Mouse (Mus musculus) cortical plate, adult 2 months (tissue): ENCODE measurements around the gene Kcnma1. TPM values are rescaled to one million over a fixed set of nuclear protein-coding genes. Genes with fewer than 3 reads are reported as not detected.

Source experiments
- H3K27ac ChIP-seq: fragments of 200-500 bp; 2 replicates; pipeline ENCODE4 v1.5.1; 2012; ENCODE audit warnings: low read length, control low read depth, inconsistent platforms; ENCODE audit not compliant: insufficient read depth
- H3K4me1 ChIP-seq: fragments of 200-500 bp; 2 replicates; pipeline ENCODE4 v1.6.1; 2011; ENCODE audit warnings: low read length; ENCODE audit not compliant: control insufficient read depth, insufficient read depth
- H3K4me3 ChIP-seq: fragments of 200-500 bp; 2 replicates; pipeline ENCODE4 v1.5.1; 2011; ENCODE audit warnings: mild to moderate bottlenecking, low read length, control low read depth; ENCODE audit not compliant: insufficient read depth
- CTCF ChIP-seq: fragments of 200-500 bp; IDR thresholded peaks from 2 replicates; pipeline ENCODE4 v1.5.1; 2011; ENCODE audit warnings: mild to moderate bottlenecking, control low read depth, low read length; ENCODE audit not compliant: insufficient read depth; ENCODE audit errors: extremely low read depth
- POLR2A ChIP-seq: fragments of 200-500 bp; IDR thresholded peaks from 2 replicates; pipeline ENCODE4 v1.6.1; 2011; ENCODE audit warnings: mild to moderate bottlenecking, low read length, control low read depth; ENCODE audit not compliant: insufficient read depth; ENCODE audit errors: extremely low read depth
- polyA plus RNA-seq: library from polyadenylated mRNA; depleted of rRNA; stranded (reverse); fragments of >200 nt; gene quantifications from 2 replicates; pipeline ENCODE4 v1.2.3, GENCODE M21; 2012

The Kcnma1 gene
- polyA plus RNA-seq, 1 experiment: 57.9 TPM

GRCm38 (mm10) chr14:23390768-23391167 is 623.5 kb downstream of the Kcnma1 start:
- TF ChIP-seq POLR2A (no peak), CTCF (no peak)
- Histone ChIP-seq H3K4me3 (no peak overlapping the region), H3K27ac (no peak overlapping the region), H3K4me1 (no peaks in the 10 kb centered on the region)

- H3K4me3 ChIP-seq: no peak overlapping the region
- H3K4me1 ChIP-seq: no peaks in the 10 kb centered on the region
- no peak for TF ChIP-seq POLR2A
- TF ChIP-seq CTCF: no peak
- no peak overlapping the region for H3K27ac ChIP-seq
Measured at GRCm38 (mm10) chr14:23390161-23390560, 624.1 kb downstream of the Kcnma1 start.

- no peak overlapping the region for H3K4me3 ChIP-seq
- no peak overlapping the region for H3K27ac ChIP-seq
- TF ChIP-seq POLR2A: no peak
- no peak for TF ChIP-seq CTCF
- no peaks in the 10 kb centered on the region for H3K4me1 ChIP-seq
Measured at GRCm38 (mm10) chr14:23386786-23387185, 627.5 kb downstream of the Kcnma1 start.

- H3K4me1 ChIP-seq: no peaks in the 10 kb centered on the region
- no peak overlapping the region for H3K4me3 ChIP-seq
- H3K27ac ChIP-seq: no peak overlapping the region
- TF ChIP-seq POLR2A (no peak), CTCF (no peak)
Measured at GRCm38 (mm10) chr14:23385776-23386608, 628.3 kb downstream of the Kcnma1 start.

- no peak overlapping the region for H3K4me3 ChIP-seq
- no peaks in the 10 kb centered on the region for H3K4me1 ChIP-seq
- TF ChIP-seq CTCF (no peak), POLR2A (no peak)
- no peak overlapping the region for H3K27ac ChIP-seq
Measured at GRCm38 (mm10) chr14:23378351-23379087, 635.8 kb downstream of the Kcnma1 start.

- Histone ChIP-seq H3K4me1 (no peaks in the 10 kb centered on the region), H3K4me3 (no peak overlapping the region), H3K27ac (no peak overlapping the region)
- no peak for TF ChIP-seq CTCF
- no peak for TF ChIP-seq POLR2A
Measured at GRCm38 (mm10) chr14:23372021-23372420, 642.3 kb downstream of the Kcnma1 start.

GRCm38 (mm10) chr14:23360491-23360995 is 653.7 kb downstream of the Kcnma1 start:
- H3K4me1 ChIP-seq: no peaks in the 10 kb centered on the region; the same call in 1 of the 2 replicates
- TF ChIP-seq CTCF: no peak
- TF ChIP-seq POLR2A: no peak
- no peak overlapping the region for H3K4me3 ChIP-seq
- no peak overlapping the region for H3K27ac ChIP-seq

GRCm38 (mm10) chr14:23358776-23359175 is 655.5 kb downstream of the Kcnma1 start:
- Histone ChIP-seq H3K27ac (no peak overlapping the region), H3K4me3 (no peak overlapping the region), H3K4me1 (no peaks in the 10 kb centered on the region; the same call in 1 of the 2 replicates)
- TF ChIP-seq POLR2A: no peak
- no peak for TF ChIP-seq CTCF

- no peak overlapping the region for H3K27ac ChIP-seq
- TF ChIP-seq POLR2A (no peak), CTCF (no peak)
- H3K4me1 ChIP-seq: no peaks in the 10 kb centered on the region; the same call in 1 of the 2 replicates
- H3K4me3 ChIP-seq: no peak overlapping the region
Measured at GRCm38 (mm10) chr14:23357529-23358278, 656.6 kb downstream of the Kcnma1 start.
